ENCODE assay signal across 9 mouse cellular contexts in genomic region chr14:105232421-105232820, GRCm38 (mm10). TPM values are rescaled to one million over a fixed set of nuclear protein-coding genes. Genes with fewer than 3 reads are reported as not detected.
DNase-seq lines count a peak whose midpoint lies in the region; ATAC-seq and TF ChIP-seq lines count a peak whose summit lies in the region.
"Had no signal": no experiment of that assay in that cellular context is flagged by ENCODE, and none has a peak within 500 bp of the region (broad histone marks: within the 10 kb centered on the region; RNA-seq: fewer than 3 reads in every experiment).

No protein-coding gene starts in this region.

- 0 out of 2 replicates have a peak, but pooled peaks have one; percentile 33 for ATAC-seq in kidney, postnatal 0 days (replicated peaks; ENCODE audit: low FRiP score, low read depth)
- no peak for ATAC-seq in midbrain, postnatal 0 days (ENCODE audit: low FRiP score)

- no peak overlapping the region for H3K4me2 ChIP-seq in kidney, postnatal 0 days (ENCODE audit: low read length)
- no peak overlapping the region for H3K4me2 ChIP-seq in midbrain, postnatal 0 days (ENCODE audit: low read depth, low read length, poor library complexity, severe bottlenecking)
- H3K4me2 ChIP-seq: liver, embryonic 15.5 days had no signal

- H3K27ac ChIP-seq in kidney, postnatal 0 days, result no peak overlapping the region
- H3K27ac ChIP-seq in midbrain, postnatal 0 days (ENCODE audit: low read depth, low read length), result no peak overlapping the region
- H3K27ac ChIP-seq in limb, embryonic 10.5 days, result no peak overlapping the region
- H3K27ac ChIP-seq: liver, embryonic 15.5 days had no signal

- H3K4me1 ChIP-seq in kidney, postnatal 0 days (replicated peaks; ENCODE audit: insufficient read depth, low read length), result no peaks in the 10 kb centered on the region
- H3K4me1 ChIP-seq in midbrain, postnatal 0 days (ENCODE audit: insufficient read depth, low read length), result no peaks in the 10 kb centered on the region
- no peaks in the 10 kb centered on the region for H3K4me1 ChIP-seq in limb, embryonic 10.5 days
- H3K4me1 ChIP-seq: liver, embryonic 15.5 days had no signal

- no peaks in the 10 kb centered on the region for H3K36me3 ChIP-seq in kidney, postnatal 0 days (ENCODE audit: insufficient read depth, low read length)
- H3K36me3 ChIP-seq in midbrain, postnatal 0 days (ENCODE audit: insufficient read depth, low read length), result no peaks in the 10 kb centered on the region
- no peaks in the 10 kb centered on the region for H3K36me3 ChIP-seq in limb, embryonic 10.5 days
- H3K36me3 ChIP-seq: liver, embryonic 15.5 days had no signal

- peak; percentile 73 for TF ChIP-seq CTCF in kidney, postnatal 0 days (IDR thresholded peaks at IDR 0.05; ENCODE audit: low read depth)
- TF ChIP-seq CTCF in midbrain, postnatal 0 days (IDR thresholded peaks at IDR 0.05), result peak; percentile 40

- no peaks in the 10 kb centered on the region for H3K9me3 ChIP-seq in kidney, postnatal 0 days (replicated peaks; ENCODE audit: low read length)
- H3K9me3 ChIP-seq in midbrain, postnatal 0 days (ENCODE audit: low read length), result no peaks in the 10 kb centered on the region
- no peaks in the 10 kb centered on the region for H3K9me3 ChIP-seq in limb, embryonic 10.5 days (replicated peaks)
- H3K9me3 ChIP-seq: liver, embryonic 15.5 days had no signal

- H3K4me3 ChIP-seq in kidney, postnatal 0 days (replicated peaks; ENCODE audit: low read depth, low read length), result no peak overlapping the region
- no peak overlapping the region for H3K4me3 ChIP-seq in midbrain, postnatal 0 days (ENCODE audit: low read depth, low read length)
- H3K4me3 ChIP-seq in limb, embryonic 10.5 days, result no peak overlapping the region
- H3K4me3 ChIP-seq: liver, embryonic 15.5 days had no signal

- 47% methylated on average over 6 of the region's 6 CpGs for WGBS in kidney, postnatal 0 days
- 48% methylated on average over 6 of the region's 6 CpGs for WGBS in midbrain, postnatal 0 days
- WGBS in limb, embryonic 10.5 days, result 52% methylated on average over 6 of the region's 6 CpGs

- H3K9ac ChIP-seq in kidney, postnatal 0 days (ENCODE audit: low read depth, low read length), result no peak overlapping the region
- no peak overlapping the region for H3K9ac ChIP-seq in midbrain, postnatal 0 days (replicated peaks; ENCODE audit: low read length, poor library complexity, severe bottlenecking)
- H3K9ac ChIP-seq: liver, embryonic 15.5 days had no signal

- DNase-seq in frontal cortex, adult 2 months (ENCODE audit: extremely low spot score in 1 of 2, low spot score in 1 of 2), result peak; percentile 12 to 69
- no peak for DNase-seq in frontal cortex, postnatal 25 days (ENCODE audit: low spot score in 2 of 2)
- DNase-seq in urinary bladder, postnatal 14 days (ENCODE audit: low spot score), result peak; percentile 20
- no peak for DNase-seq in urinary bladder, postnatal 10 days (ENCODE audit: low spot score)
- peak; percentile 13 to 17 for DNase-seq in cerebellum, postnatal 14 days
- peak; percentile 55 for DNase-seq in kidney, postnatal 0 days (ENCODE audit: low spot score)
- DNase-seq in midbrain, postnatal 0 days (ENCODE audit: low spot score), result peak; percentile 10
- DNase-seq in limb, embryonic 10.5 days (ENCODE audit: low spot score), result no peak

- no peaks in the 10 kb centered on the region for H3K27me3 ChIP-seq in kidney, postnatal 0 days (ENCODE audit: insufficient read depth, low read length)
- no peaks in the 10 kb centered on the region for H3K27me3 ChIP-seq in midbrain, postnatal 0 days (ENCODE audit: insufficient read depth, low read length)
- no peaks in the 10 kb centered on the region for H3K27me3 ChIP-seq in limb, embryonic 10.5 days (ENCODE audit: low read depth, poor library complexity, severe bottlenecking)
- H3K27me3 ChIP-seq: liver, embryonic 15.5 days had no signal

RNA-seq across cellular contexts. Expression of gene Ndfip2, which starts 26.0 kb away (rescaled TPM):
- polyA plus RNA-seq in frontal cortex, adult 2 months (2012; rRNA removed), result 78.3 and 90.2 TPM in 2 replicates
- 96.7 and 99.0 TPM in 2 replicates for polyA plus RNA-seq in kidney, postnatal 0 days (2015; fragmentation: Nextera tagmentation; extraction: Ambion mirVana)
- total RNA-seq in midbrain, postnatal 0 days (2014; rRNA removed), result 158 TPM in 2 replicates
- polyA plus RNA-seq in midbrain, postnatal 0 days (2015; fragmentation: Nextera tagmentation; extraction: Ambion mirVana), result 113 and 121 TPM in 2 replicates
- polyA plus RNA-seq in limb, embryonic 10.5 days (2016; fragmentation: Nextera tagmentation; extraction: Ambion mirVana), result 37.0 and 45.0 TPM in 2 replicates

RNA-seq across cellular contexts. Expression of gene Rbm26, which starts 55.3 kb away (rescaled TPM):
- 47.2 and 51.2 TPM in 2 replicates for polyA plus RNA-seq in frontal cortex, adult 2 months (2012; rRNA removed)
- polyA plus RNA-seq in kidney, postnatal 0 days (2015; fragmentation: Nextera tagmentation; extraction: Ambion mirVana), result 33.0 and 33.1 TPM in 2 replicates
- 40.8 and 57.4 TPM in 2 replicates for total RNA-seq in midbrain, postnatal 0 days (2014; rRNA removed)
- 26.8 and 33.6 TPM in 2 replicates for polyA plus RNA-seq in midbrain, postnatal 0 days (2015; fragmentation: Nextera tagmentation; extraction: Ambion mirVana)
- 30.4 and 36.0 TPM in 2 replicates for polyA plus RNA-seq in limb, embryonic 10.5 days (2016; fragmentation: Nextera tagmentation; extraction: Ambion mirVana)

Comparison
In these comparisons a context has a peak if more than half of its experiments do, and no peak if none do; other contexts are left out.
1. DNase-seq: peak in frontal cortex, adult 2 months (2 of 2), urinary bladder, postnatal 14 days (single experiment), cerebellum, postnatal 14 days (2 of 2), kidney, postnatal 0 days (single experiment) and midbrain, postnatal 0 days (single experiment); none in frontal cortex, postnatal 25 days (0 of 2), urinary bladder, postnatal 10 days (single experiment) and limb, embryonic 10.5 days (single experiment).